ENCODE assay signal across 8 mouse cellular contexts in genomic region chr1:106758734-106759571, GRCm38 (mm10). TPM values are rescaled to one million over a fixed set of nuclear protein-coding genes. Genes with fewer than 3 reads are reported as not detected.
DNase-seq lines count a peak whose midpoint lies in the region; ATAC-seq and TF ChIP-seq lines count a peak whose summit lies in the region.

No protein-coding gene starts in this region.

- no peaks in the 10 kb centered on the region for H3K79me3 ChIP-seq in C2C12 (ENCODE audit: low read depth)

- 1% methylated on average over 34 of the region's 34 CpGs for whole genome bisulfite sequencing in heart, embryonic 14.5 days
- under 1% methylated on average over 34 of the region's 34 CpGs for WGBS in lung, adult 2 months

- peak overlapping the region; percentile 88 to 92 for H3K27ac ChIP-seq in heart, embryonic 14.5 days (replicated peaks in 1 of 2; ENCODE audit: control insufficient read depth in 1 of 2, insufficient read depth in 1 of 2, low read depth in 2 of 2, low read length in 2 of 2)

- peak overlapping the region; percentile 65 for H3K4me3 ChIP-seq in C2C12 (ENCODE audit: insufficient read depth, poor library complexity, severe bottlenecking)
- peak overlapping the region; percentile 61 to 73 for H3K4me3 ChIP-seq in heart, embryonic 14.5 days (ENCODE audit: control insufficient read depth in 1 of 2, insufficient read depth in 1 of 2, low read depth in 1 of 2, low read length in 2 of 2)
- peak overlapping the region; percentile 75 for H3K4me3 ChIP-seq in lung, adult 2 months (replicated peaks; ENCODE audit: extremely low read depth, low read depth, low read length)

- TF ChIP-seq POLR2A in lung, adult 2 months (IDR thresholded peaks at IDR 0.05; ENCODE audit: borderline replicate concordance, extremely low read depth, low read depth, low read length): no peak

- no peak for DNase-seq in Patski (ENCODE audit: low read depth, low spot score)
- peak; percentile 22 for DNase-seq in embryo, embryonic 9.5 days (ENCODE audit: extremely low spot score)
- peak; percentile 21 to 55 for DNase-seq in kidney, postnatal 36 days
- DNase-seq in lung, adult 2 months: no peak
- peak; percentile 56 for DNase-seq in thymus, postnatal 14 days

- H3K79me2 ChIP-seq in C2C12 (ENCODE audit: control insufficient read depth, insufficient read depth): no peaks in the 10 kb centered on the region

- POLR2A ChIA-PET in Patski (lab: Charles Lee): no interaction called here

- in situ Hi-C loops in Patski (cut with MboI; ENCODE audit: low pct_unique_long_range_greater_than_20kb): loop anchor here (25.0 kb wide), 1 partner anchor 1047 kb away; no protein-coding TSS in a partner anchor

- ATAC-seq in Patski: peak; percentile 46
- peak; percentile 64 for ATAC-seq in heart, embryonic 14.5 days (ENCODE audit: insufficient number of reproducible peaks, insufficient read depth, low FRiP score, low read depth)
- ATAC-seq in neutrophil, adult 5-6 weeks (ENCODE audit: extremely low read depth, insufficient number of reproducible peaks, low FRiP score, poor library complexity, severe bottlenecking): peak; percentile 7; the same call in 1 of the 2 replicates

- TF ChIP-seq CTCF in C2C12 (IDR thresholded peaks at IDR 0.05; ENCODE audit: control insufficient read depth, insufficient read depth, insufficient read length): no peak
- no peak for TF ChIP-seq CTCF in Patski (IDR thresholded peaks at IDR 0.05)
- no peak for TF ChIP-seq CTCF in lung, adult 2 months (IDR thresholded peaks at IDR 0.05; ENCODE audit: insufficient read depth, low read length)

- CTCF ChIA-PET in Patski (lab: Charles Lee): no interaction called here

- peaks cover 6% of the 10 kb centered on the region for H3K36me3 ChIP-seq in C2C12 (ENCODE audit: control insufficient read depth, insufficient read depth)
- peaks cover 7% of the 10 kb centered on the region; the same call in 1 of the 2 replicates for H3K36me3 ChIP-seq in heart, embryonic 14.5 days (ENCODE audit: control insufficient read depth, insufficient read depth, low read length)

- H3K27me3 ChIP-seq in C2C12 (ENCODE audit: control insufficient read depth, insufficient read depth, insufficient read length): no peaks in the 10 kb centered on the region
- no peaks in the 10 kb centered on the region for H3K27me3 ChIP-seq in Patski
- no peaks in the 10 kb centered on the region for H3K27me3 ChIP-seq in heart, embryonic 14.5 days (ENCODE audit: control insufficient read depth, insufficient read depth, low read length)

- H3K4me2 ChIP-seq in heart, embryonic 14.5 days (ENCODE audit: low read length): peak overlapping the region; percentile 97

- H3K9me3 ChIP-seq in heart, embryonic 14.5 days (ENCODE audit: control insufficient read depth, low read length): no peaks in the 10 kb centered on the region

- peak overlapping the region; percentile 79 for H3K9ac ChIP-seq in heart, embryonic 14.5 days (ENCODE audit: low read length)

- peak overlapping the region; percentile 78 for H3ac ChIP-seq in C2C12 (ENCODE audit: control insufficient read depth, insufficient read length, low read depth)

- H3K4me1 ChIP-seq in heart, embryonic 14.5 days (ENCODE audit: control insufficient read depth in 2 of 2, insufficient read depth in 2 of 2, low read length in 2 of 2): peaks cover 2 to 10% of the 10 kb centered on the region in 2 experiments
- peaks cover 6% of the 10 kb centered on the region for H3K4me1 ChIP-seq in lung, adult 2 months (ENCODE audit: control insufficient read depth, insufficient read depth, low read length)

TF ChIP-seq in C2C12, 6 proteins besides CTCF, POLR2A, EP300 and RAD21:
- TF ChIP-seq MAX (IDR thresholded peaks at IDR 0.05): no peak

RNA-seq across cellular contexts. Expression of gene Kdsr, which starts 0.6 kb away (rescaled TPM):
- polyA plus RNA-seq in C2C12 (2012; fragmentation: generic; extraction: Trizol) (13.9 TPM), Patski (2021) (21.7 TPM)
- 9.8 and 11.2 TPM in 2 replicates for polyA plus RNA-seq in heart, embryonic 14.5 days (2014; fragmentation: Nextera tagmentation; extraction: Ambion mirVana)
- polyA plus RNA-seq in lung, adult 2 months (2012; rRNA removed): 10.0 and 23.5 TPM in 2 replicates
- 16.5 and 17.3 TPM in 2 replicates for total RNA-seq in neutrophil, adult 5-6 weeks (2017)

RNA-seq across cellular contexts. Expression of gene Vps4b, which starts 37.6 kb away (rescaled TPM):
- 16.8 TPM for polyA plus RNA-seq in C2C12 (2012; fragmentation: generic; extraction: Trizol)
- 92.3 TPM for polyA plus RNA-seq in Patski (2021)
- 41.1 and 45.1 TPM in 2 replicates for polyA plus RNA-seq in heart, embryonic 14.5 days (2014; fragmentation: Nextera tagmentation; extraction: Ambion mirVana)
- 14.6 and 18.0 TPM in 2 replicates for polyA plus RNA-seq in lung, adult 2 months (2012; rRNA removed)
- 156 and 183 TPM in 2 replicates for total RNA-seq in neutrophil, adult 5-6 weeks (2017)

RNA-seq across cellular contexts. Expression of gene Bcl2, which starts 44.9 kb away (rescaled TPM):
- polyA plus RNA-seq in C2C12 (2012; fragmentation: generic; extraction: Trizol) (1.8 TPM), Patski (2021) (11.7 TPM)
- 5.3 and 6.2 TPM in 2 replicates for polyA plus RNA-seq in heart, embryonic 14.5 days (2014; fragmentation: Nextera tagmentation; extraction: Ambion mirVana)
- polyA plus RNA-seq in lung, adult 2 months (2012; rRNA removed): 3.0 and 3.8 TPM in 2 replicates
- 38.2 and 39.3 TPM in 2 replicates for total RNA-seq in neutrophil, adult 5-6 weeks (2017)

Comparison
In these comparisons a context has a peak if more than half of its experiments do, and no peak if none do; other contexts are left out.
1. ATAC-seq: peak in every context shown above with its lines; median percentile 64 in heart, embryonic 14.5 days; 46 in Patski; 7 in neutrophil, adult 5-6 weeks.
2. DNase-seq: peak in embryo, embryonic 9.5 days (single experiment), kidney, postnatal 36 days (2 of 2) and thymus, postnatal 14 days (single experiment); none in Patski (single experiment) and lung, adult 2 months (single experiment).
3. Peak in every context shown above with its lines, with median percentiles within 50 percentile points of each other: H3K4me3 ChIP-seq.